Mouse (Mus musculus): ENCODE data around the gene Impdh2. TPM values are rescaled to one million over a fixed set of nuclear protein-coding genes. Genes with fewer than 3 reads are reported as not detected.
A peak's percentile ranks its signal among the peaks of the same experiment; 100 is the strongest.

The Impdh2 gene
- 10 to 100 TPM; 46.7 to 47.7 TPM for total RNA-seq (2021)
- long read RNA-seq, experiment 1, transcript Impdh2-201 (14 exons, 1,858 nt): major isoform, 54 of 60 reads
- long read RNA-seq, experiment 1, partial matches to known transcripts: 0 of 60 reads
- long read RNA-seq, experiment 1, other reads (novel, unspliced or antisense): 6 of 60 reads
- long read RNA-seq, experiment 2, transcript Impdh2-201 (14 exons, 1,858 nt): major isoform, 36 of 48 reads
- long read RNA-seq, experiment 2, partial matches to known transcripts: 1 of 48 reads
- long read RNA-seq, experiment 2, other reads (novel, unspliced or antisense): 10 of 48 reads

GRCm38 (mm10) chr9:108560227-108560841, at the start of gene Impdh2:
Impdh2 (plus strand) TSS chr9:108560286.
- DNase-seq (ENCODE audit: low spot score in 2 of 2): peak; percentile 89 to 92

GRCm38 (mm10) chr9:108516380-108517251, 43.5 kb upstream of the Impdh2 start, which contains the start of gene Qrich1:
Qrich1 (plus strand) TSS chr9:108516806.
- DNase-seq (ENCODE audit: low spot score in 2 of 2): peak; percentile 92 to 96

DNA sequence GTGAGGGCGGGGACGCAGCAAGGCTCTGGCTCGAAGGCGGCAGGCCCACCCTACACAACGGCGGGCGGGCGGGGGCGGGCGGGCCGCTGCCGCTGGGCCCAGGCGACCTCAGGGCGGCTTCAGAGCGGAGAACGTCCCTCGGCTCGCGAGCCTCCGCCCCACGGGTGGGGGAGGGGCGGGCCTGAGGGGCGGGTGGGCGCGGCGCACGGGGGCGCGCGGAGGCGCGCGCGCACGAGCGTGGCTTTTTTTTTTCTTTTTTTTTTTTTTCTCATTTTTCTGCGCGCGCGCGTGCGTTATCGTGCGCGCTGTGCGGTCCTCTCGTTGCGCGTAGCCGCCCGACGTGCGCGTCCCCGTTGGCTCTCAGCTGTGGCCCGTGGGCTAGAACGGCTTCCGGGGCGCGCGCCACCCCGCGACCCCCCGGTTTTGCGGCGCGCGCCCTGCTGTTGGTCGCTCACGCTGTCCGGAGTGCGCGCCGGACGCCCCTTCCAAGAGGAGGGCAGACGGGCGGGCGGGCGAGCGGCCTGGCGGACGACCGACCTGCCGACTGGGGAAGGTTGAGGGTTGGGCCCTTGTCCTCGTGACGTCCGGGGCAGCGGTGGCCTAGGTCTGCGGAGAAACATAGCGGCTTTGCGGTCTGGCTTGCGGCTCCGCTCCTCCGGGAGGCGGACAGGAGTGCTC, 42.7 kb upstream of the Impdh2 start:
- DNase-seq (ENCODE audit: low spot score in 2 of 2): peak; percentile 73 to 89

DNA sequence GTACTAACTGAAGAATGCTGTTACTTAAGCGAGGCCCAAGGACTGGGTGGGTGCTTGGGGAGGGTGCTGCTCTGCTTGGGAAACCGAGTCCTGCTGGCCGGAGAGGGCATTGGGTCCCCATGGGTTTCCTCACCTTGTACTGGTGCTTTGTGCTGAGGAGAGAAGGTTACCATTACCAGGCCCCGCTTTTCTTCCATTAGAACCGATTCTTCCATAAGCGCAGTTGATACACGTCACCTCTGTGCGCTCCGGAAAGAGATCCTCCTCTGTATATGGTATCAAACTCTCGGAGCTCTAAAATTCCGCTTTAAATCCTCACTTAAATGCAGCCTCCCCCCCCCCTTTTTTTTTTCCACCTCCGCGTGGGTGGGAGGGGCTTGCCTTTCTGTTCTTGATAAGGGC, 42.2 kb upstream of the Impdh2 start:
- DNase-seq (ENCODE audit: low spot score in 2 of 2): peak; percentile 31 to 34

DNA sequence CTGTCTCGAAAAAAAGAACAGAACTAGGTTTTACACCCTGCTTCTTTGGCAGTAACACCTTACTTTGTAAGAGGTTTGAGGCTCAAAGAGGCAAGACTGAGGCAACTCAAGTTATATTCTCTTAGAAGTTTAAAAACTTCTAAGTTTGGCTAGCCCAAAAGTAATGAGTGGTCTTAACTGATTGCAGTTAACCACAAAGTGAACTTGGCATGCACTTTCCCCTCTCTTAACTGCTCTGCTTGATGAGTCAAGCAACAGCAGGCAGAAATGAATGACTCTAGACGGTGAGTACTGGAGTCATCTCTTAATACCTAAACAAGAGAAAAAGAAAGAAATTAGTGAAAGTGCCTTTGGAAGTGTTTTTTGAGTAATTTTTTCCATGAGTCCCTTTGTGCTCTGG, 38.5 kb upstream of the Impdh2 start:
- no peak for DNase-seq (ENCODE audit: low spot score in 2 of 2)

- no peak for DNase-seq (ENCODE audit: low spot score in 2 of 2)
Measured at GRCm38 (mm10) chr9:108523341-108523740, 36.7 kb upstream of the Impdh2 start.

DNA sequence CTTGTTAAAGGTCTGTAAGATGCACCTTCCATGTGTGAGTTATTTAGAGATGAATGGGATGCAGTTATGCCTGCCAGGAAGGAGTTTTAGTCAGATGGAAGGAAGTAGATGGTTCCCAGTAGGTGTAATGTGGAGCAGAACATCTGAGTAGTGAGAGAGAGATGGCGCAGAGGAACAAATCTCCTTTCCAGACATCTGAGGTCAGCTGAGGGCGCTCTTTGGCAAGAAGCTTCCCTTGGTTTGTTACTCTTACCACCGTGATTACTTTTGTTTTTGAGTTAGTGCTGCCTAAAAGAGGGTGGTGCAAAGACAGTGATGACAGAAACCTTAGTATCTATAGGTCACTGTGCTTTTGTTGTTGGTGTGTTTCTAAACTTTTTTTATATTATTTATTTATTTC, 34.7 kb upstream of the Impdh2 start:
- DNase-seq (ENCODE audit: low spot score in 2 of 2): no peak

DNA sequence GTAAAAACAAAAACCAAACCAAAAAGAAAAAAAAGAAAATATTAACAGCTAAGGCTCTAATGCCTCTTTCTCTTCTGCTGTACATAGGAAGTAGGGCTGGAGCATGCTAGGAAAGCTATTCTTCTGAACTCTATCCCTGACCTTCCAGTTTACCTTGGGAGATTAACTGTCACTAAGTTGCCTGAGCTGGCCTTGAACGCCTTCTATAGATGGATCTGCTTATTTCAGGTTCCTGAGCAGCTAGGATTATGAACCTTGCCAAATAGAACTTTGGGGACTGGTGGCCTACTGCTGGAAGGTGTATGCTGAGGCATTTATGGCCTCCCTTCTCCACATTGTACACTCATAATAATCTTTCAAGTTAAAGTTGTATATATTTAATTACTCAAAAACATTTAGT, 29.1 kb upstream of the Impdh2 start:
- no peak for DNase-seq (ENCODE audit: low spot score in 2 of 2)

DNA sequence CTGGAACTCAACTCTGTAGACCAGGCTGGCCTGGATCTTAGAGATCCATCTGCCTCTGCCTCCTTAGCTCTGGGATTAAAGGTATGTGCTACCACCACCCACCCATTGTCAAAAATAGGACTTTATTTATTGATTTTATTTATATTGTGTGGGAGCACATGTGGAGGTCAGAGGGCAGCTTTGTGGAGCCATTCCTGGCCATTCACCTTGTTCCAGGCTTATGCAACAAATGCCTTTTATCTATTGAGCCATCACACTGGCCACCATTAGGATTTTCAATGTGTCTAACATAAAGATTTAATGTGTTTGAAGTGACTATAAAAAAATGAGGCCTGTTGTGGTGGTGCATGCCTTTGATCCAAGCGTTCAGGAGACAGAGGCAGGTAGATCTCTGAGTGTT, 28.6 kb upstream of the Impdh2 start:
- DNase-seq (ENCODE audit: low spot score in 2 of 2): no peak

DNA sequence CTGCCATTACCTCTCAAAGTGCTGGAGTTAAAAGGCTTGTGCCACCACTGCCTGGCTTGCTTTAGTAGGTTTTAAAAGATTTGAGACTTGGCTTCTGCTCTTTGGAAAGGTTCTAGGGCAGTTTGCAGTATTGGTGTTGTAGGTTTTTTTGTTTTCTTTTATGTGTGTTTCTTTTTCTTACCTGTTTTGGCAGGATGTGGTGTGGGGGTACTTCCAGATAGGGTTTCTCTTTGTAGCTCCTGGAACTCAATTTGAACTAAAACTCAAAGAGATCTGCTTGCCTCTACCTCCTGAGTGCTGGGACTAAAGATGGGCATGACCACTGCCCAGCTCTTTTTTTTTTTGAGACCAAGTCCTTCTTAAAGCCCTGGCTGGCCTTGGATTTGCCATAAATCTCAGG, 19.2 kb upstream of the Impdh2 start:
- DNase-seq (ENCODE audit: low spot score in 2 of 2): no peak

- no peak for DNase-seq (ENCODE audit: low spot score in 2 of 2)
Measured at GRCm38 (mm10) chr9:108545986-108546385, 14.1 kb upstream of the Impdh2 start.

DNA sequence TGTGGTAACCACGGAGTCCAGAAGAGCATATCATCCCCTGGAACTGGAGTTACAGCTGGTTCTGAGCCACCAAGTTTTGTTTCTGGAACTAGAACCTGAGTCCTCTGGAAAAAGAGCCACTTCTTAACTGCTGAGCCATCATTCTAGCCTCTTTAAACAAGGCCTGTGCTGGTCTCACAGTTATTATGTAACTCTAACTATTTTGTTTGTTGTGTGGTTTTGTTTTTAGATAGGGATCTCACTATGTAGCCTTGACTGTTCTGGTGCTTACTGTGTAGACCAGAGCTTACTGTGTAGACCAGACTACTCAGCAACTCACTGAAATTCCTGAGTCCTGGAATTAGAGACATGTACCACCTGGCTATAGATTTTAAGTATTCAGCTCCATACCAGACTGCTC, 13.2 kb upstream of the Impdh2 start:
- DNase-seq (ENCODE audit: low spot score in 2 of 2): no peak

DNA sequence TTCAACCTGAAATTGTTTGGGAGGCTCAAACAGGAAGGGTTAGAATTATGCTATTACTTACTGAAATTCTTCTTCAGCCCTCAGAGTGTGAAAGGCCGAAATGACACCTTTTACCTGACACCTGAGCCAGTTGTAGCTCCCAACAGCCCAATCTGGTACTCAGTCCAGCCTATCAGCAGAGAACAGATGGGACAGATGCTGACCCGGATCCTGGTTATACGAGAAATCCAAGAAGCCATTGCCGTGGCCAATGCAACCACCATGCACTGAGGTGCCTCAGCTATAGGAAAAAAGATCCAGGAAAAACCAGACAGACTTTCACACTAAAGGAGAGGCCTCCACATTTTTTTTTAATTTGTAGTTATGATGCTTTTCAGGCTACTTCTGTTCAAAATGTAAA, 917 bp upstream of the Impdh2 start:
- no peak for DNase-seq (ENCODE audit: low spot score in 2 of 2)

DNA sequence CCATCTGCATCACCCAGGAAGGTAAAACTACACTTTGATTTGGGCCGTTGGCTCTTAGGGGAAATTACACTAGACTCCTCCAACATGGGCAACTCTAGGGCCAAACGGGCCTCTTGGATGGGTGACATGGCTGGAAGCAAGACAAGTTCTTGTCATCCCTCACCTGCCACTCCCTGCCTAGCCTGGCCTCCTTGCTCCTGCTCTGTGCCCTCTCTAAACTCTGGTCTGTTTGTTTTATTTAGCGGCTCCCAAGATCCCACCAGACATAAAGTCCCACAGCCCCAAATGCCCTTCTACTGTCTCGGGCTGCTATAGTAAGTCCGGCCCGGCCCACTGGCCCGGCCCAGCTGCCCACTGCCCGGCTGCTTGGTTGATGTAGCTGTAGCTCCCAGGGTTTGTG, 3.6 kb downstream of the Impdh2 start:
- no peak for DNase-seq (ENCODE audit: low spot score in 2 of 2)

- DNase-seq (ENCODE audit: low spot score in 2 of 2): no peak
Measured at GRCm38 (mm10) chr9:108564131-108564530, 4.0 kb downstream of the Impdh2 start.

DNA sequence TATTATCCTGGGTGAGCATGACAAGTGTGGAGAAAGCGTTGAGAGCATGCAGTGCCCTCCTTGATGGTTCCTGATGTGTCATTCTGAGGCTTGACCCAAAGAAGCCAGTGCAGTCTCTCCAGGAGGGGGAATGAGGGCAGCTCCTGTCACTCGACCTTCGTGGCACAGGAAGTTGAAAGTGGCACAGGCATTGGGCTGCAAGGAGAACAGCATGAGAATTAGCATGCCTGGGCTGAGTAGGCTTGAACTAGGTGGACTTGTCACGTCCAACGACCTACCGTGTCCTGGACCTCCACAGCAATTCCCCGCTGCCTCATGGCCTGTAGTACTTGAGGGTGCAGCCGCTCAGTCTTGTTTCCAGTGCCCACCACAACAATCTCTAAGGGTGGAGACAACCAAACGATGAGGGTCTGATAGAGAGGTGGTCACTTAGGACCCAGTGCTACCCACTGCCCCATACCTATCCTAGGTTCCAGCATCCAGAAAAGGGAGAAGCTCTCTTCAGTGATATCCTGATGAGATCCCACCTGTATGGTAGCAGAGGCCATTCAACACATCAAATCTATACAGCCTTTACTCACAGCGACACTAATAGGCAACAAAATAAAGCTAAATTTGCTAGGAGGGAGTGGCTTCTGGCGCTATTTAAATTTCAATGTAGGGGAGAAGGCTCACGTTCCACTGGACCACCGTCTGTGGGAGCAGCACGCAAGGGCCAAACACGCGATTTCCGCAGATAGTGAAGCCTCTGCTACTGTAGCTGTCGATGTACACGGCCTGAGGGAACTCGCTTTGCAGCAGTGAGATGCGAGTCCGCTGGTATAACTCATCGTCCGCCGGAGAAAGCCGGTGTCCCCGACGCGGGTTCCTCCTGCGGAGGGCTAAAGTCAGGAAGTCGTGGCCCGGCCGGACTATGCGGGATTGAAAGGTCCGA, 6.1 kb downstream of the Impdh2 start:
- DNase-seq (ENCODE audit: low spot score in 2 of 2): no peak

DNA sequence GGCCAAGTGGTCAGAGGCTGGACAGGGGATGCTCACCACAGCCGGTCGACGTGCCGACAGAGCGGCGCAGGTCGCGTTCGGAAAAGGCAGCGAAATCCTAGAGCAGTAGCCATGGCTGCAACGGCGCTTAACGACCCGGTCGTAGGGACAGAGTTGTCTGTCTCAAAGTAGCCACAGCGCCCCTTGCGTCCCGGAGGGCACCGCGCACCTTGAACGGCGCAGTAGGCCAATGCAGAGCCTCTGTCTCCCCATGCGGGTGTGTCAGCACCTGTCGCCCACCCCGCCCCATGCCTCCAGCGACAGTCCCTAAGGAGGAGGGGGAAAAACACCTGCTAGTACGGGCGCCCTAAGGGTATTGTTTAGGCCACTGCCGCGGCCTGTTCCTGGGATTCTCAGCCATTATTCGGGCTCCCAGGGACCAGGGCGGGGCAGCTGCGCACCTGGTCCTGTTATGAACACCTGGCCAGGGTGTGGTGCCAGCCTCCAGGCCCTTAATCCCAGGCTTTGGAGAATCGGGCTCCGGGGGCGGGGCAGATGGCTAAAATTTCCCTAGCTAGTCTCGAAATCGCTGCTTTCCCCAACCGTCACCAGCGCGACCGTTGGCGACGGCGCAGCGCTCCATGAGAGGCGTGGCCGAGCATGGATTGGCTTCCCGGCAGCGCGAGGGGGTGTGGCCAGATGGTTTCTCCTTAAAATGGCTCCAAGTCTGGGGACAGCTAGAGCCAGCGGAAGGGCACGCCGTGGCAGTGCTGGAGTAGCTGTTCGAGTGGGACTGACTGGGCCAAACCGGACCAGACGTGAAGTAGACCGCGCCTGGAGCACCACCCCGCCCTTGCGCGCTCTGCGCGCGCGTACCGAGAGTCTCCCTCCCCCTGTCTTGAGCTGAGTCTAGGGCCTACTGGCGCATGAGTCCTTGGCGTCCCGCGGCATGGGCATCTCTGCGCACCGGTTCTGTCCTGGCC, 7.0 kb downstream of the Impdh2 start, which contains the start of gene Ndufaf3:
TSS of gene Ndufaf3 (minus strand) at position 620 of the 962 bp plus-strand sequence.
- DNase-seq (ENCODE audit: low spot score in 2 of 2): peak; percentile 95 to 97

- DNase-seq (ENCODE audit: low spot score in 2 of 2): no peak
Measured at GRCm38 (mm10) chr9:108567931-108568419, 7.9 kb downstream of the Impdh2 start.

DNA sequence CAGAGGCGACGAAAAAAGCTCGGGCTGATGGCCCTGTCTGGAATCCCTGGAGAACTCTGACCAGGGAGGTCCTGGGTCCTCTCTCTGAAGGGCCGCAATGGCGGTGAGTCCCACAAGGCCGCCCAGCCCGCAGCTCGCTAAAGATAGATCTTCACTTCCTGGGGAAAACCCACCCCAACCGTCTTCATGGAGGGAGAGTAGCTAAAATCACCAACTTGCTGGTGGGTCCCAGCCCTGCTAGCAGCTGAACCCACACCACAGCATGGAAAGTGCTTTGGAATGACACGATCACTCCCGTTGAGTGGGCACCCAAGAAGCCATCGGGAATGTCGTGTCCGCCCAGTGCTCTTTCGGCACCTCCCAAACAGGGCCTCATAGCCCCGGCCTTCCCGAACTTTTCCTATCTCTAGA, 8.4 kb downstream of the Impdh2 start:
- DNase-seq (ENCODE audit: low spot score in 2 of 2): no peak
